In genomic region chrX:168643451-168643850, GRCm38 (mm10) we compare ENCODE assay signal across 14 mouse cellular contexts.
"Had no signal": no experiment of that assay in that cellular context is flagged by ENCODE, and none has a peak within 500 bp of the region (broad histone marks: within the 10 kb centered on the region; RNA-seq: fewer than 3 reads in every experiment).

No protein-coding gene starts in this region.

- H3K27ac ChIP-seq: midbrain, embryonic 13.5 days; midbrain, embryonic 15.5 days; neural tube, embryonic 12.5 days; stomach, embryonic 15.5 days; stomach, postnatal 0 days had no signal

- H3K4me3 ChIP-seq: megakaryocyte, embryonic 14.5 days; midbrain, embryonic 13.5 days; midbrain, embryonic 15.5 days; neural tube, embryonic 12.5 days; stomach, embryonic 15.5 days had no signal

- H3K36me3 ChIP-seq: midbrain, embryonic 13.5 days; midbrain, embryonic 15.5 days; neural tube, embryonic 12.5 days; stomach, embryonic 15.5 days had no signal

- DNase-seq: lung, adult 18-20 months; lung, embryonic 14.5 days; lung, postnatal 10 days; lung, postnatal 36 days; right cerebral cortex, postnatal 14 days; thymus, adult 18-20 months; thymus, postnatal 14 days; thymus, postnatal 36 days had no signal
